Mouse (Mus musculus) ES-Bruce4 (cell line): Measurements from ENCODE around the gene 1700003F12Rik.

ENCODE experiments used
- CTCF ChIP-seq: IDR thresholded peaks from one replicate; pipeline ENCODE4 v1.8.1; 2011; ENCODE audit warnings: low read depth, low read length
- POLR2A ChIP-seq: IDR thresholded peaks from one replicate; pipeline ENCODE4 v1.8.1; 2011; ENCODE audit warnings: low read length; ENCODE audit not compliant: insufficient read depth

- TF ChIP-seq POLR2A (no peak), CTCF (peak; percentile 25)
These were observed 5.0 kb downstream of the 1700003F12Rik start for GRCm38 (mm10) chr2:154551927-154552326.
